Mouse (Mus musculus) cortical plate, adult 2 months (tissue): Measurements from ENCODE around the gene Etfrf1. TPM values are rescaled to one million over a fixed set of nuclear protein-coding genes. Genes with fewer than 3 reads are reported as not detected.

Experiments
- H3K27ac ChIP-seq: fragments of 200-500 bp; 2 replicates; pipeline ENCODE4 v1.5.1; 2012; ENCODE audit warnings: low read length, control low read depth, inconsistent platforms; ENCODE audit not compliant: insufficient read depth
- H3K4me1 ChIP-seq: fragments of 200-500 bp; 2 replicates; pipeline ENCODE4 v1.6.1; 2011; ENCODE audit warnings: low read length; ENCODE audit not compliant: control insufficient read depth, insufficient read depth
- H3K4me3 ChIP-seq: fragments of 200-500 bp; 2 replicates; pipeline ENCODE4 v1.5.1; 2011; ENCODE audit warnings: mild to moderate bottlenecking, low read length, control low read depth; ENCODE audit not compliant: insufficient read depth
- CTCF ChIP-seq: fragments of 200-500 bp; IDR thresholded peaks from 2 replicates; pipeline ENCODE4 v1.5.1; 2011; ENCODE audit warnings: mild to moderate bottlenecking, control low read depth, low read length; ENCODE audit not compliant: insufficient read depth; ENCODE audit errors: extremely low read depth
- POLR2A ChIP-seq: fragments of 200-500 bp; IDR thresholded peaks from 2 replicates; pipeline ENCODE4 v1.6.1; 2011; ENCODE audit warnings: mild to moderate bottlenecking, low read length, control low read depth; ENCODE audit not compliant: insufficient read depth; ENCODE audit errors: extremely low read depth
- polyA plus RNA-seq: library from polyadenylated mRNA; depleted of rRNA; stranded (reverse); fragments of >200 nt; gene quantifications from 2 replicates; pipeline ENCODE4 v1.2.3, GENCODE M21; 2012

Etfrf1 gene
- polyA plus RNA-seq, 1 experiment = 27.7 TPM

DNA sequence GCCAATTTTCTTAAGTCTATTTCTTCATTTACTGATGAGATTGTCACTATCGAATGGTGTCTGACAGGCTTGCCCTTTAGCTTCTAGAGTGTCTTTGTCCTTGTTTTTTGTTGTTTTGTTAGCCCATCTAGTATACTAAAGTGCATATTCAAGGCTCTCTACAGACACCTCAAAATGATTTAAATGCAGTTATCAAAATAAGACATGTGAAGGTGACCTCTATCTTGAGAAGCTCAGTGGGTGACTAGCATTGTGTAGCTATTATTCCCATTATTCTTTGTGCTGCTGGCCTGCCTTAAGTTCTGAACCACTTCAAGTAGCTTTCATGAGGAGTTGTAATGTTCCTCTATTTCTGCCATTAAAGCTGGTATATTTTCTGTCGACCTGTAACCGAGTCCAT, 4.9 kb downstream of the Etfrf1 start:
- Histone ChIP-seq H3K4me1 (no peaks in the 10 kb centered on the region), H3K27ac (no peak overlapping the region), H3K4me3 (no peak overlapping the region)
- no peak for TF ChIP-seq POLR2A
- TF ChIP-seq CTCF = no peak

GRCm38 (mm10) chr6:145224246-145224645, 13.3 kb downstream of the Etfrf1 start:
- Histone ChIP-seq H3K4me3 (no peak overlapping the region), H3K27ac (no peak overlapping the region)
- TF ChIP-seq POLR2A (no peak), CTCF (no peak)

GRCm38 (mm10) chr6:145226296-145226695, 15.4 kb downstream of the Etfrf1 start:
- Histone ChIP-seq H3K4me1 (no peaks in the 10 kb centered on the region), H3K27ac (no peak overlapping the region), H3K4me3 (no peak overlapping the region)
- TF ChIP-seq CTCF (no peak), POLR2A (no peak)

More at GRCm38 (mm10) chr6:145224246-145224645, 13.3 kb downstream of the Etfrf1 start:
- no peaks in the 10 kb centered on the region for H3K4me1 ChIP-seq

- TF ChIP-seq POLR2A = no peak
- no peak for TF ChIP-seq CTCF
- no peak overlapping the region for H3K4me3 ChIP-seq
- H3K27ac ChIP-seq = no peak overlapping the region
- no peaks in the 10 kb centered on the region for H3K4me1 ChIP-seq
Observed at GRCm38 (mm10) chr6:145234391-145234790, 23.5 kb downstream of the Etfrf1 start.

DNA sequence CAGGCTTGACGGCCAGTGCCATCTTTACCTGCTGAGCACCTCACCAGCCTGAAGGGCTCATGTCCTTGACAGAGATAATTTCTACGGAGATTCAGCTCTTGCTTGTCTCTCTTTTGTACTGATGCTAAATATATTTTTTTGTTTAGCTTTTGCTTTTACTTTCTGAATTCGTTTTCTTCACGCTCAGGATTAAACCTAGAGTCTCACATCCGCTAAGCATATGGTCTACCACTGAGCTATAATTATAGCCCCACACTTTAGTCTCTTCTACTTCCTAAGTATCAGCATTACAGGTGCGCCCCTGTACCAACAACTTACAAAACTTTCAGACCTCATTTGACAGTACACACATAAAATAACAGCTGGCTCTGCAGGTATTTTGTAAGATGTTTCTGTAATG, 24.4 kb downstream of the Etfrf1 start:
- no peak for TF ChIP-seq CTCF
- TF ChIP-seq POLR2A = no peak
- no peaks in the 10 kb centered on the region for H3K4me1 ChIP-seq

GRCm38 (mm10) chr6:145237148-145237547, 26.2 kb downstream of the Etfrf1 start:
- TF ChIP-seq POLR2A = no peak
- TF ChIP-seq CTCF = no peak
- H3K4me3 ChIP-seq = no peak overlapping the region
- H3K27ac ChIP-seq = no peak overlapping the region
- no peaks in the 10 kb centered on the region for H3K4me1 ChIP-seq

More for the DNA sequence above, 24.4 kb downstream of the Etfrf1 start:
- H3K4me3 ChIP-seq = no peak overlapping the region
- H3K27ac ChIP-seq = no peak overlapping the region

DNA sequence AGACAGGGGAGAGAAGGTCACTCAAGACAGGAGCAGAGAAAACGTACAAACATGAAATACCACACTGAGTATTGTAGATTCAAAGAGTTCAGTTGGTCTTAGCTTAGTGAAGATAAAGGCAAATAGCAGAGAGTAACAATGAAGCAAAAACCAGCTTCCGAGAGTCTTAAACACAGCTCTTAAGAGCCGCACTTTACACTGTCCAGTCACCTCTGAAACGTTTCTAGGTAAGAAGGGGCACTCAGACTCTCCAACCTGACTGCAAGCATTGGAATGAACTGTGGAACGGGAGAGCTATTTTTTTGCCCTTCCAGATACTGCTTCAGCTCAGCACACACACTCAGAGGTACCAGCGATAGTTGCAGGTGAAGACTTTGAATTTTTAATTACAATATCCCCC, 29.4 kb downstream of the Etfrf1 start:
- H3K27ac ChIP-seq = no peak overlapping the region
- H3K4me3 ChIP-seq = no peak overlapping the region
- H3K4me1 ChIP-seq = no peaks in the 10 kb centered on the region
- no peak for TF ChIP-seq POLR2A
- no peak for TF ChIP-seq CTCF

DNA sequence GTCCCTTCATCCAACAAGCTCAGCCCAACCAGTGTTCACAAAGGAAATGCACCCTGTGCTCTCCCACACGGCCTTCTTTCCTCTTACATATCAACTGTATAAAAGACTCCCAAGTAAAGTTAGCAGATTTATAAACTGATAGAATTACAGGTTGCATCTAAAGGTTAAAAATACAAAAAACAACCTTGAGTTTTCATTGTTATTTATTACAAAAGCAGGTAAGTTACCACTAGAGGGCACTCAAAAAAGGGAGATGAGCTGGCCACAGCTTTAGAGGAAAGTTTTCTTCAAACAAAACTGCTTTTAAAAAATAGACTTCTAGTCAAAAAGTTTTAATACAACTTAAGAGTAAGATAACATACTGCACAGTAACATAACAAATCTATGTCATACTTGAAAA, 31.6 kb downstream of the Etfrf1 start:
- Histone ChIP-seq H3K4me1 (no peaks in the 10 kb centered on the region), H3K4me3 (no peak overlapping the region), H3K27ac (no peak overlapping the region)
- no peak for TF ChIP-seq CTCF
- no peak for TF ChIP-seq POLR2A

DNA sequence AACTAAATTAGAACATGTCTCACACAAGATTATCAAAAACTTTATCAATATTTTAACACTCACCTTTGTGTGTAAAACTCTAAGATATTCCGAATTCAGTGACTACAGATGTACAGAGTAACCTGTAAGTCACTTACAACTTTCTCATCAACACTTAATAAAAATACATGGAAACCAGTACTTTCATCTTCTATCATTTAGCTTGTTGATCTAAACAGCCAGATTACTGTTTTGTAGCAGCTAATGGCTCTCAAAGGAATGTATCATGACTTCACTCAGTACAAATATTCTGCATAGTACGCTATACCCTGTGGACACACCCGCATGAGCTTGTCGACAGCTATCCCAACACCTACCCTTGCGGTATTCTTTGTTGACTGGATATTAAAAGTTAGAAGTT, 35.9 kb downstream of the Etfrf1 start:
- no peak for TF ChIP-seq CTCF
- TF ChIP-seq POLR2A = no peak
- Histone ChIP-seq H3K4me3 (no peak overlapping the region), H3K27ac (no peak overlapping the region), H3K4me1 (peaks cover 5% of the 10 kb centered on the region)

DNA sequence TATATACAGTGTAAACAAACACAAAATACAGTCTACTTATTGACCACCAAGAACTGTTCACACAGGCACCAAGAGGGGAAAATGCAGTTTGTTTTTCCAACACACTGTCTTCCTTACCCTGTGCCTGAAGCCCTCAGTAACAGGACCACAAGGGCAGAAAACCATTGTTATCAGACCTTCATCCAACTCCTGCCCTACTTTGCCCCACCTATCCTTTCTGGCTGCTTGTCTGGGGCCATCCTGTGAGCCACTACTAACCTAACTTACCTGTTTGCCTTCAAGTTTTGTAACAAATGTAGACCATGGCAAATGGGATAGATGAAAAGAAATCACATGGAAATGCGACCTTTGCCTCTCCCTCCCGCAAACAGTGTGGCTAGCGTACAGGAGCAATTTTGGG, 37.0 kb downstream of the Etfrf1 start:
- no peak overlapping the region for H3K27ac ChIP-seq
- TF ChIP-seq POLR2A = no peak
- TF ChIP-seq CTCF = no peak
- H3K4me1 ChIP-seq = peaks cover 5% of the 10 kb centered on the region
- no peak overlapping the region; the same call in 1 of the 2 replicates for H3K4me3 ChIP-seq
